Mouse (Mus musculus): ENCODE data around the gene Sox8. TPM values are rescaled to one million over a fixed set of nuclear protein-coding genes. Genes with fewer than 3 reads are reported as not detected.
A peak's percentile ranks its signal among the peaks of the same experiment; 100 is the strongest.

The Sox8 gene
- 7.1 TPM in 2 replicates for polyA plus RNA-seq (2014; fragmentation: Nextera tagmentation; extraction: Ambion mirVana)

- Histone ChIP-seq H3K4me1 (replicated peaks; ENCODE audit: control insufficient read depth, insufficient read depth, low read length) (peaks cover 20% of the 10 kb centered on the region), H3K36me3 (ENCODE audit: control insufficient read depth, insufficient read depth, low read length) (no peaks in the 10 kb centered on the region), H3K9ac (ENCODE audit: low read depth, low read length) (peak within 1 kb of the TSS; percentile 52), H3K4me3 (ENCODE audit: low read depth, low read length) (peak within 1 kb of the TSS; percentile 53), H3K9me3 (ENCODE audit: control insufficient read depth, low read length) (no peaks in the 10 kb centered on the region), H3K27ac (ENCODE audit: low read depth, low read length) (no peak within 1 kb of the TSS), H3K4me2 (replicated peaks; ENCODE audit: low read depth, low read length) (peak within 1 kb of the TSS; percentile 99), H3K27me3 (ENCODE audit: control insufficient read depth, insufficient read depth, low read length) (peaks cover 14% of the 10 kb centered on the region)
- ATAC-seq (ENCODE audit: low FRiP score), result peak; percentile 78
- WGBS, result under 1% methylated on average over 61 of the region's 61 CpGs
- peak; percentile 92 for DNase-seq (ENCODE audit: low spot score)
Measured at GRCm38 (mm10) chr17:25570648-25571452, at the start of gene Sox8. Gene Sox8, minus strand, starts transcription at chr17:25570686.

GRCm38 (mm10) chr17:25618508-25619056 is 48.1 kb upstream of the Sox8 start:
- no peak overlapping the region for H3K4me2 ChIP-seq (replicated peaks; ENCODE audit: low read depth, low read length)
- H3K9me3 ChIP-seq (ENCODE audit: control insufficient read depth, low read length), result no peaks in the 10 kb centered on the region
- WGBS, result 78% methylated on average over 16 of the region's 16 CpGs
- no peak overlapping the region for H3K4me3 ChIP-seq (ENCODE audit: low read depth, low read length)
- ATAC-seq (ENCODE audit: low FRiP score) (no peak), DNase-seq (ENCODE audit: low spot score) (no peak)
- no peaks in the 10 kb centered on the region for H3K27me3 ChIP-seq (ENCODE audit: control insufficient read depth, insufficient read depth, low read length)
- H3K27ac ChIP-seq (ENCODE audit: low read depth, low read length), result no peak overlapping the region
- 0 out of 2 replicates have a peak overlapping the region, but pooled peaks have one; percentile 11 for H3K9ac ChIP-seq (ENCODE audit: low read depth, low read length)
- H3K4me1 ChIP-seq (replicated peaks; ENCODE audit: control insufficient read depth, insufficient read depth, low read length), result no peaks in the 10 kb centered on the region
- no peaks in the 10 kb centered on the region for H3K36me3 ChIP-seq (ENCODE audit: control insufficient read depth, insufficient read depth, low read length)

DNA sequence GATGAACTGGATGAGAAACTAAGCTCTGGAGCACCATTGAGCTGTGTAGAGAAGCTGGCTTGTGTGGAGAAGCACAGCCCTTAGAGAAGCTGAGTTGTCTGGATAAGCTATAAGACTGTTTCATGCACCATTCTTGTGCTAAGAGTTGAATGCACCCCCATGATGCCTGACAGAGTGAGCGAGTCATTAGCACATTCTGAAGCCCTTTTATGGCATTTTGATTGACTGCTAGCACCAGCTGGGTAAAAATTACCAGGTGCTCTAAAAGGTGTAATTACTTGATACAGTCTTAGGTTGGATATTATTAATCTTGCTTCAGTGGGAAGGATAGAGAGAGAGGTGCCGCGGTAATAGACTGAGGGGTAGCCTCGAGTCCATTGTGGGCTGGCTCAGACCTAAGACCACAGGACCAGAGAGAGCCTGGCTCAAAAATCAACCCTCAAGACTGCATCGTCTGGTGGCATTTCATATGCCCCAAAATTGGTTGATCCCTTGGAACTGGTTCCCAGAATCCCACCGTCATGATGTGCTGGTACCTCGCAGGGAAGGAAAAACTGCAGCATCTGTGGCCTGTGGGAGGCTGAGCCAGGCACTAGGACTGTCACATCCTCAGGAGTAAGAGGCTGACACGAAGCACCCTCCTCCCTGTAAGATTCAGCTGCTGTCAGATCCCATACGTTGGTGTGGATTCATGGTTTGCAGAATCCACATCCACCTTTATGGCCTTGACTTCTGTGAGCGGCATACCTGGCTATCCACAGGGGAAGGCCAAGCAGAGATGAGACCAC is 44.4 kb upstream of the Sox8 start:
- Histone ChIP-seq H3K9ac (ENCODE audit: low read depth, low read length) (no peak overlapping the region), H3K9me3 (ENCODE audit: control insufficient read depth, low read length) (no peaks in the 10 kb centered on the region), H3K4me3 (ENCODE audit: low read depth, low read length) (no peak overlapping the region), H3K36me3 (ENCODE audit: control insufficient read depth, insufficient read depth, low read length) (no peaks in the 10 kb centered on the region), H3K4me2 (replicated peaks; ENCODE audit: low read depth, low read length) (no peak overlapping the region), H3K4me1 (replicated peaks; ENCODE audit: control insufficient read depth, insufficient read depth, low read length) (no peaks in the 10 kb centered on the region), H3K27me3 (ENCODE audit: control insufficient read depth, insufficient read depth, low read length) (no peaks in the 10 kb centered on the region), H3K27ac (ENCODE audit: low read depth, low read length) (no peak overlapping the region)
- DNase-seq (ENCODE audit: low spot score) (no peak), ATAC-seq (ENCODE audit: low FRiP score) (no peak)
- WGBS, result 91% methylated on average over 10 of the region's 10 CpGs

- H3K27ac ChIP-seq (ENCODE audit: low read depth, low read length), result no peak overlapping the region
- no peak for ATAC-seq (ENCODE audit: low FRiP score)
Measured at GRCm38 (mm10) chr17:25613323-25613722, 42.8 kb upstream of the Sox8 start.

DNA sequence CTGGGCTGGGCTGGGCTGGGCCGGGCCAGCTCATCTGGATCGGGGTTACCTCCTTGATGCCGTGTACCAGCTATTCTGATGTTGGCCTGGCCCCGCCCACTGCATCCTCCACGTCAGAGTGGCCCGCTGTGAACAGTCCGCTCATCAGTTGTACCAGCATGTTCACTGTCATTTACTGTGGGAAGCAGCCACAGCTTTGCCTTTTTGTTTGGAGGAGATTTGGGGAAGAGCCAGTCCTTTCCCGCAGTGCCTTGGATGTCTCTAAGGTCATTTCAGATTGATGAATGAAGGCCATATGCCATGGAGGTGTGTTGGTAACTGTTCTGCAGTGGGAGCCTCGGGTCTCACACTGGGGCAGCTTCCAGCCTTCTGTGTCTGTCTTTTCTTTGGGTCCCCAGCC is 42.1 kb upstream of the Sox8 start:
- ATAC-seq (ENCODE audit: low FRiP score), result no peak
- Histone ChIP-seq H3K36me3 (ENCODE audit: control insufficient read depth, insufficient read depth, low read length) (no peaks in the 10 kb centered on the region), H3K4me1 (replicated peaks; ENCODE audit: control insufficient read depth, insufficient read depth, low read length) (peaks cover 2% of the 10 kb centered on the region), H3K9ac (ENCODE audit: low read depth, low read length) (no peak overlapping the region), H3K27me3 (ENCODE audit: control insufficient read depth, insufficient read depth, low read length) (no peaks in the 10 kb centered on the region), H3K9me3 (ENCODE audit: control insufficient read depth, low read length) (no peaks in the 10 kb centered on the region), H3K4me2 (replicated peaks; ENCODE audit: low read depth, low read length) (no peak overlapping the region), H3K4me3 (ENCODE audit: low read depth, low read length) (no peak overlapping the region), H3K27ac (ENCODE audit: low read depth, low read length) (no peak overlapping the region)
- WGBS, result 77% methylated on average over 9 of the region's 9 CpGs
- DNase-seq (ENCODE audit: low spot score), result no peak

More at GRCm38 (mm10) chr17:25613323-25613722, 42.8 kb upstream of the Sox8 start:
- Histone ChIP-seq H3K36me3 (ENCODE audit: control insufficient read depth, insufficient read depth, low read length) (no peaks in the 10 kb centered on the region), H3K9ac (ENCODE audit: low read depth, low read length) (no peak overlapping the region), H3K4me2 (replicated peaks; ENCODE audit: low read depth, low read length) (no peak overlapping the region), H3K4me3 (ENCODE audit: low read depth, low read length) (no peak overlapping the region), H3K4me1 (replicated peaks; ENCODE audit: control insufficient read depth, insufficient read depth, low read length) (peaks cover 2% of the 10 kb centered on the region), H3K27me3 (ENCODE audit: control insufficient read depth, insufficient read depth, low read length) (no peaks in the 10 kb centered on the region), H3K9me3 (ENCODE audit: control insufficient read depth, low read length) (no peaks in the 10 kb centered on the region)
- DNase-seq (ENCODE audit: low spot score), result no peak
- 91% methylated on average over 6 of the region's 6 CpGs for WGBS

DNA sequence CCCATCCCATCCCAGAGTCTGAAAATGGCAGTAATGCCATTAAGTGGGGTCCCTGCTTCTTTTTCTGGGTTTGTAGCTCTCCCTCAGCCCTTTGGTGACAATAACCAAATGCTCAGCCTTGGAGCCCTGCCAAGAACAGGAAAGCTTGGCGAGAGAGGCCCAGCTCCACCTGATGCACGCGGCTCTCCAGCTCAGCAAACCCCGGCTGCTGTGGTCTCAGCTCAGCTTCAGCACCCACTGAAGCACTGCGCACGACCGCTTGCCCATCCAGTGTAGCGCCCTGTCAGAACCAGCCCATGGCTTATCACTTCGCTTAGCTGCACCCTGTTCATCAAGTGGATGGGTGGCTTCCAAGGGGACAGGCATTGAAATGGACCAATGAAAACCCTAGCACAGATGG is 39.7 kb upstream of the Sox8 start:
- no peak overlapping the region for H3K27ac ChIP-seq (ENCODE audit: low read depth, low read length)
- no peak for DNase-seq (ENCODE audit: low spot score)
- 0 out of 2 replicates have a peak overlapping the region, but pooled peaks have one; percentile 2 for H3K9ac ChIP-seq (ENCODE audit: low read depth, low read length)
- H3K36me3 ChIP-seq (ENCODE audit: control insufficient read depth, insufficient read depth, low read length), result no peaks in the 10 kb centered on the region
- no peak overlapping the region for H3K4me2 ChIP-seq (replicated peaks; ENCODE audit: low read depth, low read length)
- H3K4me3 ChIP-seq (ENCODE audit: low read depth, low read length), result no peak overlapping the region
- WGBS, result 78% methylated on average over 9 of the region's 9 CpGs
- H3K27me3 ChIP-seq (ENCODE audit: control insufficient read depth, insufficient read depth, low read length), result no peaks in the 10 kb centered on the region
- no peaks in the 10 kb centered on the region for H3K9me3 ChIP-seq (ENCODE audit: control insufficient read depth, low read length)
- no peak for ATAC-seq (ENCODE audit: low FRiP score)
- H3K4me1 ChIP-seq (replicated peaks; ENCODE audit: control insufficient read depth, insufficient read depth, low read length), result peaks cover 2% of the 10 kb centered on the region

GRCm38 (mm10) chr17:25609506-25609828 is 39.0 kb upstream of the Sox8 start:
- Histone ChIP-seq H3K4me1 (replicated peaks; ENCODE audit: control insufficient read depth, insufficient read depth, low read length) (peaks cover 2% of the 10 kb centered on the region), H3K4me3 (ENCODE audit: low read depth, low read length) (no peak overlapping the region), H3K27me3 (ENCODE audit: control insufficient read depth, insufficient read depth, low read length) (no peaks in the 10 kb centered on the region), H3K9me3 (ENCODE audit: control insufficient read depth, low read length) (no peaks in the 10 kb centered on the region), H3K9ac (ENCODE audit: low read depth, low read length) (no peak overlapping the region), H3K4me2 (replicated peaks; ENCODE audit: low read depth, low read length) (no peak overlapping the region), H3K36me3 (ENCODE audit: control insufficient read depth, insufficient read depth, low read length) (no peaks in the 10 kb centered on the region), H3K27ac (ENCODE audit: low read depth, low read length) (no peak overlapping the region)
- no peak for ATAC-seq (ENCODE audit: low FRiP score)
- DNase-seq (ENCODE audit: low spot score), result no peak
- WGBS, result 72% methylated on average over 3 of the region's 3 CpGs

- peaks cover 2% of the 10 kb centered on the region for H3K4me1 ChIP-seq (replicated peaks; ENCODE audit: control insufficient read depth, insufficient read depth, low read length)
- H3K9me3 ChIP-seq (ENCODE audit: control insufficient read depth, low read length), result no peaks in the 10 kb centered on the region
- 63% methylated on average over 10 of the region's 10 CpGs for WGBS
- H3K27me3 ChIP-seq (ENCODE audit: control insufficient read depth, insufficient read depth, low read length), result no peaks in the 10 kb centered on the region
- no peak overlapping the region for H3K4me2 ChIP-seq (replicated peaks; ENCODE audit: low read depth, low read length)
- 0 out of 2 replicates have a peak, but pooled peaks have one; percentile 33 for ATAC-seq (ENCODE audit: low FRiP score)
- no peak overlapping the region for H3K4me3 ChIP-seq (ENCODE audit: low read depth, low read length)
- H3K9ac ChIP-seq (ENCODE audit: low read depth, low read length), result no peak overlapping the region
- H3K36me3 ChIP-seq (ENCODE audit: control insufficient read depth, insufficient read depth, low read length), result no peaks in the 10 kb centered on the region
- H3K27ac ChIP-seq (ENCODE audit: low read depth, low read length), result peak overlapping the region; percentile 14
- peak; percentile 11 for DNase-seq (ENCODE audit: low spot score)
Measured at GRCm38 (mm10) chr17:25608821-25609505, 38.5 kb upstream of the Sox8 start.
